Mouse (Mus musculus): ENCODE results near the gene Cul4b. TPM values are rescaled to one million over a fixed set of nuclear protein-coding genes. Genes with fewer than 3 reads are reported as not detected.

Gene Cul4b
- 35.1 and 39.9 TPM in 2 replicates for polyA plus RNA-seq (2014; fragmentation: Nextera tagmentation; extraction: Ambion mirVana)

DNA sequence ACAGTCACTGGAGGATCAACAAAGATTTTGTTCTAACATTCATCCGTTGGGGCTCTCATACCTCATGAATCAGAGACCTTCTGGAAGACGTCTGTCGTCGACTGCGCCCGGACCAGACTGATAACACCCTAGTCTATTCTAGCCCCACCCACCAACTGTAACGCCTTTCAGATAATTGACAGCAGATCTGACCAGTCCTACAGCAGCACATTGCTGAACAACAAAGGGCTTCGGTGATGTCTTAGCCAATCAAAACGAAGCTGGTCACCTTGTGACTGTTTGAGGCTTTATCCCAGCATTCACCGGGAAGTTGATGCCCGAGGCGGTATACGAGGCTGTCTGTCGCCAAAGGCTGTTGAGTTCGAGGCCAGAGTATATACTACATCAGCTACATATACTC is at the start of gene Cul4b:
Gene Cul4b (minus strand): TSS at position 119 of the 400 bp plus-strand sequence.
- Histone ChIP-seq H3K9me3 (ENCODE audit: low read depth, low read length) (no peaks in the 10 kb centered on the region), H3K27me3 (ENCODE audit: insufficient read depth, low read length) (no peaks in the 10 kb centered on the region), H3K9ac (no peak within 1 kb of the TSS), H3K4me1 (ENCODE audit: insufficient read depth) (no peaks in the 10 kb centered on the region), H3K36me3 (ENCODE audit: insufficient read depth) (no peaks in the 10 kb centered on the region), H3K4me3 (ENCODE audit: low read depth, low read length) (no peak within 1 kb of the TSS), H3K4me2 (no peak within 1 kb of the TSS), H3K27ac (ENCODE audit: low read depth) (no peak within 1 kb of the TSS)
- WGBS: 71% methylated on average over 15 of the region's 15 CpGs
- no peak for TF ChIP-seq CTCF (IDR thresholded peaks at IDR 0.05; ENCODE audit: low read depth)
- DNase-seq: peak; percentile 8
- ATAC-seq (ENCODE audit: insufficient read depth): peak; percentile 49; the same call in 1 of the 2 replicates

DNA sequence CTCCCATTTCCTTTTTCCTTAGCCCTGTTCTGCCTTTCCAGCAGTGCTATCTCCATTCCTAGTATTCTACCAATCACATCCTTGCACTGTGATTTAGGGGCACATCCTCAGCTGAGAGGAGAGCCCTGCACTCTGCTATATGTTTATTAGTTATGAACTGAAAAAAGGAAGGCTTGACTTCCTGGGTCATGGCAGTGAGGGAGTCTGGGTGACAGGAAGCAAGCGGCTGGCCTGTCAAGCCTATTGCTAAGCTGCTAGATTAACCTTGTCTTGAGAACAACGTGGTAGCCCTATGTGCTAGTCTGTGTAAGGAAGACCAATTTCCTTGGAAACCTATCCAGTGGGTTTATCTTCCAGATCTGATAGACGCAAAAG is 25.0 kb upstream of the Cul4b start:
- peak; percentile 37 for DNase-seq
- ATAC-seq (ENCODE audit: insufficient read depth): peak; percentile 77; the same call in 1 of the 2 replicates
- H3K27me3 ChIP-seq (ENCODE audit: insufficient read depth, low read length): no peaks in the 10 kb centered on the region
- TF ChIP-seq CTCF (IDR thresholded peaks at IDR 0.05; ENCODE audit: low read depth): no peak
- no peaks in the 10 kb centered on the region for H3K4me1 ChIP-seq (ENCODE audit: insufficient read depth)
- peak overlapping the region; percentile 59 for H3K9ac ChIP-seq
- H3K4me2 ChIP-seq: peak overlapping the region; percentile 58
- no peaks in the 10 kb centered on the region for H3K9me3 ChIP-seq (ENCODE audit: low read depth, low read length)
- no peaks in the 10 kb centered on the region for H3K36me3 ChIP-seq (ENCODE audit: insufficient read depth)
- WGBS: 10% methylated on average over 3 of the region's 3 CpGs
- H3K27ac ChIP-seq (ENCODE audit: low read depth): peak overlapping the region; percentile 80
- H3K4me3 ChIP-seq (ENCODE audit: low read depth, low read length): peak overlapping the region; percentile 51

DNA sequence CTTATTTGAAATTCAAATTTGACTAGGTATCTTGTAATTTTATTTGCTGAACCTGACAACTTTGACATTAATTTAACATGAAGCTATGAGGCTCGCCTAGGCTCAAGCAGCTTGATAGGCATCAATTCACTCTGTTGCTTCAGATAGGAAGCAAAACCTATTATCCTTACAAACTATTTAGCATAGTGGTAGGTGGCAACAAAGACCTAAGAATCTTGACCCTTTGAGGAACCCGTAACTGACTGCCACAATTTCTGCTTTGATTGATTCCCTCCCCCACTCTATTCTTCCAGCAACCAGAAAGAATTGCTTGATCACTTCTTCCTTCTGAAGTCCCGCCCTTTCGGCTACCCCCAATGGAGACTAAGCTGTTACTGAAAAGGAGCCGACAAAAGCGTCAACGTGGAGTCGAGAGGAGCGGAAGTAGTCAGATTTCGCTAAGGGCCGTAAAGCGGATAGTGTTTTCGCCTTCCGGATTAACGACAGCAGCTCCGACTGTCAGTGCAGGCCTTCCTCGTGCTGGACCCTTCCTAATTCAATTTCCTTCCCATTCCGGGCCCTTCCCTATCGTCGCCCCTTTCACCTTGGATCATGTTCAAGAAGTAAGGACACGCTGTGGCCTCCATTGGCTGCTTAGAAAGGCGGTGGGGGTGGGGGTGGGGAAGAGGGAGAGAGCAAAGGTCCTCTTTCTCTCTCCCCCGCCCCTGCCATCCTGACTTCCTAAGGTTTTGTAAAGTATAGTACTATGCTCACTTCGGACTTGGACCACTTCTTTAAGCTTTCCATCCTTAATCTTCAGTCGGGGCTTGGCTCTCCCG is 24.4 kb upstream of the Cul4b start, which contains the start of gene Mcts1:
Gene Mcts1 (plus strand): TSS at position 402 of the 818 bp plus-strand sequence.
- peak within 1 kb of the TSS; percentile 59 for H3K9ac ChIP-seq
- no peaks in the 10 kb centered on the region for H3K27me3 ChIP-seq (ENCODE audit: insufficient read depth, low read length)
- peak; percentile 91 for ATAC-seq (ENCODE audit: insufficient read depth)
- H3K4me2 ChIP-seq: peak within 1 kb of the TSS; percentile 58
- WGBS: 15% methylated on average over 26 of the region's 26 CpGs
- TF ChIP-seq CTCF (IDR thresholded peaks at IDR 0.05; ENCODE audit: low read depth): no peak
- peak within 1 kb of the TSS; percentile 80 for H3K27ac ChIP-seq (ENCODE audit: low read depth)
- H3K9me3 ChIP-seq (ENCODE audit: low read depth, low read length): no peaks in the 10 kb centered on the region
- H3K36me3 ChIP-seq (ENCODE audit: insufficient read depth): no peaks in the 10 kb centered on the region
- H3K4me3 ChIP-seq (ENCODE audit: low read depth, low read length): peak within 1 kb of the TSS; percentile 51
- peak; percentile 88 for DNase-seq
- no peaks in the 10 kb centered on the region for H3K4me1 ChIP-seq (ENCODE audit: insufficient read depth)

DNA sequence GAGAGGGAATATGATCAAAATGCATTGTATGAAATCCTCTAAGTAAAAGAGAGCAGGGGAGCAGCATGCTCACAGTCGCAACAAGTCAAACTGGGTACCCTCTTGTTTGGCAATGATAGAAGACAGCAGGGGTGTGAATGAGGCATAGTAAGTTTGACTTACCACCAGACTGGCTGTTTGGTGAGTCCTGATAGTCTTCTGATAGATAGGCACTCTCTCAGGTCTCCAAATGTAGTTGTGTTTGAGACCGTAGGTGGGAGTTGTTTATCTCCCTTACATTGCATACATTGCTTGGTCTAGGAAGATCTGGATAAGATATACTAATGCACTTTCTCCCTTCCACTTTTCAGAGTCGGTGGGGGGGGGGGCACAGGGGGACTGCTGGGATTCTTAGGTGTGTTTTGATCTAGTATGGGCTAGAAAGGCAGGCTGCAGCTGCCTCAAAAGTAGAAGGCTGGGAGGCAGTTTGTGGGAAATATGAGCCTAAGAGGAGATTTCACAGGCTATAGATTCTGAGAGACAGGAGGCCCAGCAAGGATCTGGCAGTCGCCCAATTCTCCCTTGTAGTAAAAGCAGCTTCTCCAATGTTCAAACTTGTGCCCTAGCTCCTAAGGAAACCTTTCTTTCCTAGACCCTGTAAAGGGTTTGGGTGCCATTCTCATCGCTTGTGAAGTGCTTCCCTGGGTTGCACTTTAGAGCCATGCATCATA is 17.3 kb upstream of the Cul4b start:
- ATAC-seq (ENCODE audit: insufficient read depth): peak; percentile 35; the same call in 1 of the 2 replicates
- peak; percentile 73 for DNase-seq

DNA sequence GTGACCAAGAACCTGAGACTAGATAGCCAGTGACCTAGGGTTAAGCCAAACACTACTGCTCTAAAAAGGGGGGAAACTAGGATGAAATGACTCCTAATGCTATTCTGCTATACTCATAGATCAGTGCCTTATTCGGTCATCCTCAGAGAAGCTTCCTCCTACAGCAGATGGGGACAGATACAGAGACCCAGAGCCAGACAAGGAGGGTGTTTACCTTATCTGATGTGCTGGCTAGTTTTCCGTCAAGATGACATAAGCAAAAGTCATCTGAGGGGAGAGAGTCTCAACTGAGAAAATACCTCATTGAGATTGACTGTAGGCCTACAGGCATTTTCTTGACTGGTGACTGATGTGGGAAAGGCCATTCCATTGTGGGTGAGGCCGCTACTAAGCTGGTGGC is 15.8 kb upstream of the Cul4b start:
- Histone ChIP-seq H3K4me2 (no peak overlapping the region), H3K9me3 (ENCODE audit: low read depth, low read length) (no peaks in the 10 kb centered on the region), H3K4me1 (ENCODE audit: insufficient read depth) (no peaks in the 10 kb centered on the region), H3K9ac (no peak overlapping the region), H3K36me3 (ENCODE audit: insufficient read depth) (no peaks in the 10 kb centered on the region), H3K27ac (ENCODE audit: low read depth) (no peak overlapping the region), H3K4me3 (ENCODE audit: low read depth, low read length) (no peak overlapping the region), H3K27me3 (ENCODE audit: insufficient read depth, low read length) (no peaks in the 10 kb centered on the region)
- DNase-seq (no peak), ATAC-seq (ENCODE audit: insufficient read depth) (no peak)
- TF ChIP-seq CTCF (IDR thresholded peaks at IDR 0.05; ENCODE audit: low read depth): no peak
- 83% methylated on average over 3 of the region's 3 CpGs for WGBS

More for the DNA sequence above, 17.3 kb upstream of the Cul4b start:
- Histone ChIP-seq H3K27ac (ENCODE audit: low read depth) (no peak overlapping the region), H3K9ac (no peak overlapping the region), H3K4me3 (ENCODE audit: low read depth, low read length) (no peak overlapping the region), H3K4me2 (no peak overlapping the region), H3K27me3 (ENCODE audit: insufficient read depth, low read length) (no peaks in the 10 kb centered on the region), H3K4me1 (ENCODE audit: insufficient read depth) (no peaks in the 10 kb centered on the region), H3K9me3 (ENCODE audit: low read depth, low read length) (no peaks in the 10 kb centered on the region), H3K36me3 (ENCODE audit: insufficient read depth) (no peaks in the 10 kb centered on the region)
- WGBS: 36% methylated on average over 5 of the region's 5 CpGs
- no peak for TF ChIP-seq CTCF (IDR thresholded peaks at IDR 0.05; ENCODE audit: low read depth)

DNA sequence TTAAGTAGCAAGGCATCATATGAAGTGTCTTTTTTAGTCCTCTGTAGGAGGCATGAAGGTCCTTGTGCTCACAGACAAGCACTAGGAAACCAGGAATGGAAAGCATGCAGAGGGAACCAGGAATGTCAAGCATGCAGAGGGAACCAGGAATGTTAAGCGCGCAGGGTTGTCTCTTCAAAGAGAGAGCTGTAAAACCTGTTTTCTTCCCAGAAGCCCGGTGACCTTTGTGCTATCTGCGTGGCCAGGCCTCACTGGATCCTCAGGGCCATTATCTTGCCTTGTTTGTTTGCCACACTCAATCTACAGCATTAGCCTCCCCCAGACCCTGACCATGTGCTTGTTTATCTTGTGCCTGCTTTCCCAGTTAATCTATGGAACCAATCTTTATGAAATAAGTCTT is 13.8 kb upstream of the Cul4b start:
- TF ChIP-seq CTCF (IDR thresholded peaks at IDR 0.05; ENCODE audit: low read depth): no peak
- DNase-seq (peak; percentile 31), ATAC-seq (ENCODE audit: insufficient read depth) (peak; percentile 41; the same call in 1 of the 2 replicates)
- Histone ChIP-seq H3K4me2 (no peak overlapping the region), H3K4me3 (ENCODE audit: low read depth, low read length) (no peak overlapping the region), H3K9ac (no peak overlapping the region), H3K36me3 (ENCODE audit: insufficient read depth) (no peaks in the 10 kb centered on the region), H3K4me1 (ENCODE audit: insufficient read depth) (no peaks in the 10 kb centered on the region), H3K27ac (ENCODE audit: low read depth) (no peak overlapping the region), H3K27me3 (ENCODE audit: insufficient read depth, low read length) (no peaks in the 10 kb centered on the region), H3K9me3 (ENCODE audit: low read depth, low read length) (no peaks in the 10 kb centered on the region)
- 27% methylated on average over 4 of the region's 4 CpGs for WGBS

DNA sequence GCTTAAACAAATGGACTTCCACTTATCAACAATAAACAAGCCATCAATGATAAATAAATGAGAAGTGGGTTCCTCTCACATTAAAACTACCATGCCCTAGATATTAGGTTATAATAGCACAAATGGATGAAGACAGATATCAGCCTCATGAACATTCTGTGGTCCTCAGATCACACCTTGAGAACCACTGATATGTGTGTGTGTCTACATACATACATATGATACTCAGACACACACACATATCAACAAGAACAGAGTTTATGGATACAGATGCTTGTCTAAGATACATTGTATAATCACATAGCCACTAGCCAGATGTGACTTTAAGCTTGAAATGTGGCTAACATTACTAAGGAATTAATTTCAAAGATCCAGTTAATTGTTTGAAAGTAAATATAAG is 7.3 kb upstream of the Cul4b start:
- no peaks in the 10 kb centered on the region for H3K4me1 ChIP-seq (ENCODE audit: insufficient read depth)
- no peak overlapping the region for H3K9ac ChIP-seq
- no peak overlapping the region for H3K4me3 ChIP-seq (ENCODE audit: low read depth, low read length)
- H3K4me2 ChIP-seq: no peak overlapping the region
- H3K27me3 ChIP-seq (ENCODE audit: insufficient read depth, low read length): no peaks in the 10 kb centered on the region
- no peaks in the 10 kb centered on the region for H3K36me3 ChIP-seq (ENCODE audit: insufficient read depth)
- H3K27ac ChIP-seq (ENCODE audit: low read depth): no peak overlapping the region
- no peak for TF ChIP-seq CTCF (IDR thresholded peaks at IDR 0.05; ENCODE audit: low read depth)
- DNase-seq: no peak
- ATAC-seq (ENCODE audit: insufficient read depth): no peak
- H3K9me3 ChIP-seq (ENCODE audit: low read depth, low read length): no peaks in the 10 kb centered on the region
